Mouse (Mus musculus) central nervous system, embryonic 14 days (tissue): Measurements from ENCODE around the gene Snrnp48. TPM values are rescaled to one million over a fixed set of nuclear protein-coding genes. Genes with fewer than 3 reads are reported as not detected.

ENCODE experiments used
- polyA plus RNA-seq: library from polyadenylated mRNA; depleted of rRNA; stranded (reverse); fragments of >200 nt; gene quantifications from 2 replicates; pipeline ENCODE4 v1.2.3, GENCODE M21; 2012; rRNA removed

The Snrnp48 gene
- 54.5 and 56.4 TPM in 2 replicates for polyA plus RNA-seq

GRCm38 (mm10) chr13:38204702-38205482 is at the start of gene Snrnp48:
Gene Snrnp48, plus strand, starts transcription at chr13:38204938.

Other genes starting within 250 kb of the Snrnp48 start
- 19.9 and 22.9 TPM in 2 replicates for gene Ssr1, start 210.7 kb upstream of the Snrnp48 start, polyA plus RNA-seq
- gene Riok1, start 167.9 kb upstream of the Snrnp48 start, polyA plus RNA-seq: 70.4 and 73.9 TPM in 2 replicates
- gene Cage1, start 167.9 kb upstream of the Snrnp48 start, polyA plus RNA-seq: 1.0 and 1.2 TPM in 2 replicates
- gene Dsp, start 53.6 kb upstream of the Snrnp48 start, polyA plus RNA-seq: 0.44 and 3.2 TPM in 2 replicates
- gene Bmp6, start 140.2 kb downstream of the Snrnp48 start, polyA plus RNA-seq: 9.6 and 11.1 TPM in 2 replicates